Mouse (Mus musculus) fat pad, adult 2 months (tissue): ENCODE results near the gene Gm11437.

Experiments used
- DNase-seq: peaks from one replicate; pipeline ENCODE4 v3.0.0-alpha.2; 2011; ENCODE audit warnings: low read depth, low spot score; ENCODE audit errors: extremely low read depth

Gene Gm11437

GRCm38 (mm10) chr11:84167046-84167526 lies at the start of gene Gm11437:
TSS of gene Gm11437 (minus strand) at chr11:84167476.
- peak; percentile 97 for DNase-seq

- no peak for DNase-seq
Measured at GRCm38 (mm10) chr11:84210876-84211275, 43.6 kb upstream of the Gm11437 start.

- DNase-seq = no peak
Measured at GRCm38 (mm10) chr11:84205776-84206175, 38.5 kb upstream of the Gm11437 start.

GRCm38 (mm10) chr11:84197607-84198402 lies 30.5 kb upstream of the Gm11437 start:
- DNase-seq = peak; percentile 76

GRCm38 (mm10) chr11:84194751-84195150 lies 27.5 kb upstream of the Gm11437 start:
- DNase-seq = no peak

- DNase-seq = no peak
Measured at GRCm38 (mm10) chr11:84193249-84193648, 26.0 kb upstream of the Gm11437 start.

- no peak for DNase-seq
Measured at GRCm38 (mm10) chr11:84190581-84191233, 23.4 kb upstream of the Gm11437 start.

GRCm38 (mm10) chr11:84188530-84188929 lies 21.3 kb upstream of the Gm11437 start:
- DNase-seq = no peak

- no peak for DNase-seq
Measured at GRCm38 (mm10) chr11:84181286-84181685, 14.0 kb upstream of the Gm11437 start.

GRCm38 (mm10) chr11:84179954-84180598 lies 12.8 kb upstream of the Gm11437 start:
- no peak for DNase-seq

- no peak for DNase-seq
Measured at GRCm38 (mm10) chr11:84179226-84179953, 12.1 kb upstream of the Gm11437 start.

- DNase-seq = no peak
Measured at GRCm38 (mm10) chr11:84178571-84178970, 11.3 kb upstream of the Gm11437 start.

- DNase-seq = no peak
Measured at GRCm38 (mm10) chr11:84172539-84173435, 5.5 kb upstream of the Gm11437 start.

GRCm38 (mm10) chr11:84168701-84169288 lies 1.5 kb upstream of the Gm11437 start:
- DNase-seq = no peak

GRCm38 (mm10) chr11:84164561-84164960 lies 2.7 kb downstream of the Gm11437 start:
- no peak for DNase-seq

- DNase-seq = peak; percentile 84
Measured at GRCm38 (mm10) chr11:84164123-84164522, 3.2 kb downstream of the Gm11437 start.

GRCm38 (mm10) chr11:84156535-84157262 lies 10.6 kb downstream of the Gm11437 start:
- no peak for DNase-seq

GRCm38 (mm10) chr11:84150884-84151283 lies 16.4 kb downstream of the Gm11437 start:
- no peak for DNase-seq

GRCm38 (mm10) chr11:84146081-84146480 lies 21.2 kb downstream of the Gm11437 start:
- no peak for DNase-seq
